Mouse (Mus musculus): ENCODE measurements around the gene H2afj.

- TF ChIP-seq CTCF (IDR thresholded peaks at IDR 0.05; ENCODE audit: low read depth, low read length) (no peak), TAL1 (conservative IDR thresholded peaks at IDR 0.05; ENCODE audit: low read depth, low read length) (no peak)
Observed at GRCm38 (mm10) chr6:136852348-136852747, 44.3 kb downstream of the H2afj start.

Measured in G1E (cell line).